Mouse (Mus musculus) embryonic facial prominence, embryonic 14.5 days (tissue): ENCODE measurements around the gene Tmem256. TPM values are rescaled to one million over a fixed set of nuclear protein-coding genes. Genes with fewer than 3 reads are reported as not detected.

Experiments used
- ATAC-seq: fragments of 200-750 bp; cut with Nextera tagmentation; 2 replicates; pipeline ENCODE4 v1.8.0; 2017; ENCODE audit warnings: low read depth, moderate number of reproducible peaks, moderate TSS enrichment
- DNase-seq: peaks from one replicate; pipeline ENCODE4 v3.0.0-alpha.2; 2015; ENCODE audit warnings: low spot score
- H3K27ac ChIP-seq: fragments of 300-500 bp; sonication (generic); replicated peaks from 2 replicates; pipeline ENCODE4 v1.5.1; 2014; ENCODE audit warnings: low read depth, mild to moderate bottlenecking, low read length, moderate library complexity
- H3K27me3 ChIP-seq: fragments of 300-500 bp; sonication (generic); replicated peaks from 2 replicates; pipeline ENCODE4 v1.6.1; 2014; ENCODE audit warnings: low read length; ENCODE audit not compliant: control insufficient read depth, insufficient read depth
- H3K36me3 ChIP-seq: fragments of 300-500 bp; sonication (generic); 2 replicates; pipeline ENCODE4 v1.6.1; 2014; ENCODE audit warnings: low read length, mixed read lengths; ENCODE audit not compliant: control insufficient read depth, insufficient read depth
- H3K4me1 ChIP-seq: fragments of 300-500 bp; sonication (generic); 2 replicates; pipeline ENCODE4 v1.6.1; 2014; ENCODE audit warnings: antibody characterized with exemption, low read length; ENCODE audit not compliant: control insufficient read depth, insufficient read depth
- H3K4me2 ChIP-seq: fragments of 300-500 bp; sonication (generic); 2 replicates; pipeline ENCODE4 v1.6.1; 2014; ENCODE audit warnings: low read depth, mild to moderate bottlenecking, low read length, moderate library complexity, mixed read lengths
- H3K4me3 ChIP-seq: fragments of 300-500 bp; sonication (generic); 2 replicates; pipeline ENCODE4 v1.5.1; 2014; ENCODE audit warnings: low read depth, mild to moderate bottlenecking, low read length
- H3K9ac ChIP-seq: fragments of 300-500 bp; sonication (generic); 2 replicates; pipeline ENCODE4 v1.6.1; 2014; ENCODE audit warnings: low read depth, mild to moderate bottlenecking, low read length, moderate library complexity, mixed read lengths
- H3K9me3 ChIP-seq: fragments of 300-500 bp; sonication (generic); 2 replicates; pipeline ENCODE4 v1.6.1; 2016; ENCODE audit warnings: low read length; ENCODE audit not compliant: control insufficient read depth
- WGBS: fragments of 180-500 bp; shearing (Covaris S2); extraction: QIAGEN DNeasy Blood & Tissue Kit; methylation state at CpG from one replicate; pipeline ENCODE4 v1.1.7; 2014; 5-methylcytosine and 5-hydroxymethylcytosine counted together
- microRNA-seq: library from miRNA; unstranded; fragments of <30 nt; microRNA quantifications from one replicate; pipeline ENCODE4, GENCODE M21; 2016; ENCODE audit warnings: borderline number of aligned reads
- polyA plus RNA-seq: library from polyadenylated mRNA; unstranded; fragments of >200 nt; fragmentation: Nextera tagmentation; extraction: Ambion mirVana; gene quantifications from 2 replicates; pipeline ENCODE4 v1.2.1, GENCODE M21; 2014

Gene Tmem256
- polyA plus RNA-seq, 1 experiment from 2014 or later: 379 TPM

GRCm38 (mm10) chr11:69886907-69887635 is 48.8 kb downstream of the Tmem256 start:
- H3K27me3 ChIP-seq: no peaks in the 10 kb centered on the region
- no peak overlapping the region for H3K4me2 ChIP-seq
- H3K27ac ChIP-seq: no peak overlapping the region
- H3K4me1 ChIP-seq: no peaks in the 10 kb centered on the region; the same call in 1 of the 2 replicates
- DNase-seq (no peak), ATAC-seq (no peak)
- H3K9ac ChIP-seq: no peak overlapping the region
- WGBS: 64% methylated on average over 8 of the region's 8 CpGs
- no peaks in the 10 kb centered on the region for H3K36me3 ChIP-seq
- H3K9me3 ChIP-seq: no peaks in the 10 kb centered on the region
- H3K4me3 ChIP-seq: no peak overlapping the region

Small RNA genes lying within 50 kb of the gene (microRNA-seq; reads per million reads assigned to microRNA genes)
- gene Mir6924: not detected

Other genes starting within 250 kb of the Tmem256 start
- 15.6 and 17.7 TPM in 2 replicates for gene Atp1b2, start 232.6 kb upstream of the Tmem256 start, polyA plus RNA-seq
- not detected in 2 replicates for gene Shbg, start 220.6 kb upstream of the Tmem256 start, polyA plus RNA-seq
- 15.6 and 16.6 TPM in 2 replicates for gene Sat2, start 216.5 kb upstream of the Tmem256 start, polyA plus RNA-seq
- 25.4 and 26.3 TPM in 2 replicates for gene Fxr2, start 205.5 kb upstream of the Tmem256 start, polyA plus RNA-seq
- 1.7 and 2.9 TPM in 2 replicates for gene Sox15, start 183.2 kb upstream of the Tmem256 start, polyA plus RNA-seq
- 29.1 and 33.6 TPM in 2 replicates for gene Mpdu1, start 175.9 kb upstream of the Tmem256 start, polyA plus RNA-seq
- 22.0 and 25.5 TPM in 2 replicates for gene Cd68, start 172.4 kb upstream of the Tmem256 start, polyA plus RNA-seq
- 525 and 575 TPM in 2 replicates for gene Eif4a1, start 166.1 kb upstream of the Tmem256 start, polyA plus RNA-seq
- 73.6 and 88.4 TPM in 2 replicates for gene Senp3, start 156.4 kb upstream of the Tmem256 start, polyA plus RNA-seq
- 0.37 and 0.49 TPM in 2 replicates for gene Tnfsf13, start 152.7 kb upstream of the Tmem256 start, polyA plus RNA-seq
- gene Tnfsf12, start 142.7 kb upstream of the Tmem256 start, polyA plus RNA-seq: 13.0 and 16.6 TPM in 2 replicates
- 6.0 and 6.6 TPM in 2 replicates for gene Tnfsfm13, start 142.4 kb upstream of the Tmem256 start, polyA plus RNA-seq
- gene Polr2a, start 79.9 kb upstream of the Tmem256 start, polyA plus RNA-seq: 39.3 and 39.7 TPM in 2 replicates
- 0.12 TPM in 1 of 2 replicates, not detected in the other for gene Slc35g3, start 76.5 kb upstream of the Tmem256 start, polyA plus RNA-seq
- gene Zbtb4, start 72.6 kb upstream of the Tmem256 start, polyA plus RNA-seq: 3.5 and 3.9 TPM in 2 replicates
- 28.4 and 29.4 TPM in 2 replicates for gene Chrnb1, start 42.6 kb upstream of the Tmem256 start, polyA plus RNA-seq
- 2.3 and 3.3 TPM in 2 replicates for gene Fgf11, start 36.7 kb upstream of the Tmem256 start, polyA plus RNA-seq
- 4.1 and 4.3 TPM in 2 replicates for gene Tmem102, start 32.9 kb upstream of the Tmem256 start, polyA plus RNA-seq
- gene Gm39566, start 23.2 kb upstream of the Tmem256 start, polyA plus RNA-seq: not detected in 2 replicates
- gene Spem2, start 20.0 kb upstream of the Tmem256 start, polyA plus RNA-seq: not detected in 2 replicates
- 0.26 TPM in 1 of 2 replicates, not detected in the other for gene Spem1, start 16.3 kb upstream of the Tmem256 start, polyA plus RNA-seq
- gene Nlgn2, start 730 bp upstream of the Tmem256 start, polyA plus RNA-seq: 8.3 and 10.6 TPM in 2 replicates
- gene Plscr3, start 7.9 kb downstream of the Tmem256 start, polyA plus RNA-seq: 102 and 121 TPM in 2 replicates
- 3.2 and 3.7 TPM in 2 replicates for gene Tnk1, start 20.2 kb downstream of the Tmem256 start, polyA plus RNA-seq
- not detected in 2 replicates for gene Tmem95, start 39.5 kb downstream of the Tmem256 start, polyA plus RNA-seq
- gene Kctd11, start 42.9 kb downstream of the Tmem256 start, polyA plus RNA-seq: 5.9 and 7.2 TPM in 2 replicates
- gene Acap1, start 57.0 kb downstream of the Tmem256 start, polyA plus RNA-seq: 1.5 and 2.1 TPM in 2 replicates
- gene 2810408A11Rik, start 62.5 kb downstream of the Tmem256 start, polyA plus RNA-seq: 5.7 and 8.3 TPM in 2 replicates
- gene Neurl4, start 62.6 kb downstream of the Tmem256 start, polyA plus RNA-seq: 10.1 and 10.3 TPM in 2 replicates
- gene Gps2, start 75.4 kb downstream of the Tmem256 start, polyA plus RNA-seq: 55.0 and 57.2 TPM in 2 replicates
- 1,503 and 1,606 TPM in 2 replicates for gene Eif5a, start 83.4 kb downstream of the Tmem256 start, polyA plus RNA-seq
- gene Ybx2, start 97.3 kb downstream of the Tmem256 start, polyA plus RNA-seq: 2.9 and 4.2 TPM in 2 replicates
- 16.9 and 20.8 TPM in 2 replicates for gene Slc2a4, start 109.7 kb downstream of the Tmem256 start, polyA plus RNA-seq
- gene Cldn7, start 126.3 kb downstream of the Tmem256 start, polyA plus RNA-seq: 22.3 and 23.7 TPM in 2 replicates
- 37.4 and 39.2 TPM in 2 replicates for gene Ctdnep1, start 142.6 kb downstream of the Tmem256 start, polyA plus RNA-seq
- 109 and 116 TPM in 2 replicates for gene Elp5, start 144.0 kb downstream of the Tmem256 start, polyA plus RNA-seq
- 577 and 590 TPM in 2 replicates for gene Gabarap, start 152.6 kb downstream of the Tmem256 start, polyA plus RNA-seq
- 47.0 and 49.3 TPM in 2 replicates for gene Phf23, start 157.3 kb downstream of the Tmem256 start, polyA plus RNA-seq
- 30.8 and 36.2 TPM in 2 replicates for gene Dvl2, start 162.1 kb downstream of the Tmem256 start, polyA plus RNA-seq
- gene Acadvl, start 176.9 kb downstream of the Tmem256 start, polyA plus RNA-seq: 90.0 and 95.5 TPM in 2 replicates
- gene Dlg4, start 178.4 kb downstream of the Tmem256 start, polyA plus RNA-seq: 7.3 and 8.4 TPM in 2 replicates
- gene Asgr1, start 215.6 kb downstream of the Tmem256 start, polyA plus RNA-seq: 2.0 and 2.2 TPM in 2 replicates